Mouse (Mus musculus) heart, postnatal 10 days (tissue): Measurements from ENCODE around the gene Hpse. TPM values are rescaled to one million over a fixed set of nuclear protein-coding genes. Genes with fewer than 3 reads are reported as not detected.

Source experiments
- DNase-seq, 2 experiments: peaks; one replicate each; pipeline ENCODE4 v3.0.0; 2021
- intact Hi-C: fragments of 180-260 bp; cut with DNase I; formaldehyde crosslinking; loops from one replicate; pipeline ENCODE4 v1.15.1; 2025
- total RNA-seq, 2 experiments: library from RNA; stranded (reverse); gene quantifications; 2 replicates each; pipeline ENCODE4 v1.2.3; 2021

Gene Hpse
- under 1 TPM; 0.74 to 0.79 TPM for total RNA-seq

- DNase-seq = peak; percentile 36 to 44
- intact Hi-C loops = no loop called here
Observed at GRCm38 (mm10) chr5:100719235-100720088, at the start of gene Hpse. Gene Hpse (minus strand): TSS chr5:100719716.

DNA sequence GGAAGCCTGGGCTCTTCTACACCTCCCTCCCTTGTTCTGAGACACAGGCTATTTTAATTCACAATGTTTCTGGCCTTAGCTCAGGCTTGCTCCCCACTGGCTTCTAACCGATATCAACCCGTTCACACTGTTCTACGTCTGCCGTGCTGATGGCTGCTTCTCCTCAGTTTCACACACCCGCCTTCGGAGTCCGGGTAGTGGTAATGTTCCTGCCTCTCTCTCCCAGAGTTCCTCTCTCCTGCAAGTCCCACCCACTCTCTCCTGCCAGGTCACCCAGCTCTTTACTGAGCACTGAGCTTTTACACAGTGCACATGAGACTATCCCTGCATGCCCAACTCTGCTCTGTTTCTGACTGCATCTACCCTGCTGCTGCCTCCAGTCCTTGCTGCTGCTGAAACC lies 46.5 kb upstream of the Hpse start:
- DNase-seq = no peak
- intact Hi-C loops = no loop called here

GRCm38 (mm10) chr5:100761736-100762135 lies 42.2 kb upstream of the Hpse start:
- DNase-seq = no peak
- intact Hi-C loops = no loop called here

GRCm38 (mm10) chr5:100760049-100760663 lies 40.6 kb upstream of the Hpse start:
- intact Hi-C loops = no loop called here
- no peak for DNase-seq

DNA sequence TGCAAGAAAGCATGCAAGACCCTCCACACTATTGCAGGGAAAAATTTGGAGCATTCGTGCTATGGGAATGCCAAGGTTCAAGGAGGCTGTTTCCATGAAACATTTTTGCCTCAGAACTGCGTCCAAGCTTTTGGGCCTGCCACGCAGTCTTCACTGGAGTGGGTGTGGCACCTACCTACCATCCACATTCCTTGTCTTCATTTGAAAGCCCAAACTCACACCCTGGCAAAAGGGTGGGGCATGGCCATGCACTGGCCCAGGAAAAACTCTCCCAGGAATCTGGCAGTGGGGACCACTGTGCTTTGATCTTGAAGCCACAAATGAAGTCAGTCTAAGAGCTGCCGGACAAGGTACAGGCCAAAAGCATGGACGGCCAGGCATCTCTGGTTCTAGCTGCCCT lies 38.6 kb upstream of the Hpse start:
- intact Hi-C loops = no loop called here

GRCm38 (mm10) chr5:100753407-100753806 lies 33.9 kb upstream of the Hpse start:
- no peak for DNase-seq
- intact Hi-C loops = no loop called here

More for the DNA sequence above, 38.6 kb upstream of the Hpse start:
- no peak for DNase-seq

DNA sequence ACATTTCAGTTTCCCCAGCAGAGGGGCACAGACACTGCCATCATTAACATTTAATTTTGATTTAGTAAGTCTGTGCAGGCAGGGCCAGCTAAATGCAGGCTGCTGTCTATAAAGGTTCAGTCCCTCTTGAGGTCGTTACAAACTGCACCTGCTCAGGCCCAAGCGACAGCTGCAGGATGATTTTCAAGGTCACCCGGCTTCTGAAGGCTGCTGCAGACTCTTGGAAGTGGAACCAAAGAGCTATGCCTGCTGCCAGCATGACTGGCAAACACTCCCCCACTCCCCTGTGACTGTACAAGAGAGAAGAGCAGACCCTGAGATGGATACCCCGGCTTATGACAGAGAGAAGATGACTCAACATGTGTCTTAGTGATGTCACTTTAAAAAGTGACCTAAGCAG lies 32.1 kb upstream of the Hpse start:
- peak in 1 of 2 experiments; percentile 4 for DNase-seq
- intact Hi-C loops = no loop called here

- DNase-seq = peak in 1 of 2 experiments; percentile 3
- intact Hi-C loops = no loop called here
Observed at GRCm38 (mm10) chr5:100750617-100751255, 31.2 kb upstream of the Hpse start.

DNA sequence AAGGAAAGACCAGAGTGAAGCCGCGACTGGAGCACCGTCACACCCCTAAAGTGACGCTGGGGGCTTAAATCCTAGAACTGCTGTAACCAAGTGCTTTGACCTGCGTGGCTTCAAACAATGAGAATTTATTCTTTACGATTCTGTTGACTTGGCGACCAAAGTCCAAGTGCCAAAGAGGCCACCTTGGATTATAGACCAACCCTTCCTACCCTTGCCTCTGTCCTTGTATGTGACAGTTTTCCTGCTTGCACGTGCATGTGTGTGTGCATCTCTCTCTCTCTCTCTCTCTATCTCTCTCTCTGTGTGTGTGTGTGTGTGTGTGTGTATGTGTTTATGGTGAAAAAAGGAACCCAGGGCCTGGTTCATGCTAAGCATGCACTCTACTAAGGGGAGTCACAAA lies 19.3 kb upstream of the Hpse start:
- DNase-seq = no peak
- intact Hi-C loops = no loop called here

- intact Hi-C loops = no loop called here
- no peak for DNase-seq
Observed at GRCm38 (mm10) chr5:100736919-100737318, 17.4 kb upstream of the Hpse start.

GRCm38 (mm10) chr5:100734535-100734934 lies 15.0 kb upstream of the Hpse start:
- intact Hi-C loops = no loop called here
- no peak for DNase-seq

DNA sequence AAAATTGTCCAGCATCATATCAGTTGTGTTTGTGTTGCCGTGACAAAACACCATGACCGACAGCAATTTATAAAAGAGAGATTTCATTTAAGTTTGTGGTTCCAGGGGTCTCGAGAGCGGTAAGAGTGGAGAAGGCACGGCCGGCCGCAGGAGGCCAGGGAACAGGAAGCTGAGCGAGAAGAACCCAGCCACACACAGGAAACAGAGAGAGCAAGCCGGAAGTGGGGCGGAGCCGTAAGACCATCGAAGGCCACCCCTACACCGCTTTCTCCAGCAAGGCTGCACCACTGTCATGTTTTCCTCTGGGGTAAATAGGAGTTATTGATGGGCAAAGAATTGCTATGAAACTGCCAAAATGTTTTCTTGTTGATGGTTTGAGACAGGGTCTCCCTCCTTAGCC lies 9.2 kb upstream of the Hpse start:
- intact Hi-C loops = no loop called here
- DNase-seq = peak in 1 of 2 experiments; percentile 4

DNA sequence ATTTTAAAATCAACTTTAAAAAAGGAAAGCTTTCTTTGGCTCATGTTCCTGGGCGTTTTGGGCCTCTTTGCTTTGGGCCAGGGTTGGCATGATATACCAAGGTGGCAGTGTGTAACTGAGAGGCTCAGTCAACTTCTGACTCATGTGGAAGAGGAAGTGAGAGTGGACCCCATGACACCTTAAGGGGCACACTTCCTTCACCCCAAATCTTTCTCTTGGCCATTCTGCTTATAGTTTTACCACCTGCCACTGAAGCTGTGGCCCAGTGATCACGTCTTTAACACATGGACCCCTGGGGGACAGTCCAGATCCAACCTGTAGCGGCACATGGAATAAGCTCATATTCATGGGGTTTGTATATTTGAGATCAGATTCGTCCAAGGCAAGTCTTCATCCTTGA lies 6.5 kb upstream of the Hpse start:
- intact Hi-C loops = no loop called here
- no peak for DNase-seq

GRCm38 (mm10) chr5:100716762-100717161 lies 2.8 kb downstream of the Hpse start:
- intact Hi-C loops = no loop called here
- no peak for DNase-seq

GRCm38 (mm10) chr5:100711219-100711618 lies 8.3 kb downstream of the Hpse start:
- intact Hi-C loops = no loop called here

GRCm38 (mm10) chr5:100710012-100710411 lies 9.5 kb downstream of the Hpse start:
- intact Hi-C loops = no loop called here
- peak; percentile 31 to 50 for DNase-seq

More at GRCm38 (mm10) chr5:100711219-100711618, 8.3 kb downstream of the Hpse start:
- DNase-seq = no peak

DNA sequence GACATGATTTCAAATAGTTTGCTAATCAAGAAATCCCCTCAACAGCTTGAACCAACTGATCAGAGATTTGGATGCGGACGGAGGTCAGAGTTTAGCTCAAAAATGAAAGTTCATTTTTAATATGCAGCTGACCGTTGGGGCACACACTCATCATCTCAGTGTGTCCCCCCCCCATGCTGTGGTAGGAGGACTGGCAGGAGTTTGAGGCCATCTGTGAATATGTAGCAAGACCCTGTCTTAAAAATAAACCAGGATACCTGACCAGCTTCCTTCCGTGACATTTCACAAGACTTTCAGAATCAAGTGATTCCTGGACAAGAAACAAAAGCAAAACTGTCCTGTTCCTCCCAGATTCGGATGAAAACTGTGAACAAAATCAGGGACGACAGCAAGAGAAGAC lies 10.5 kb downstream of the Hpse start:
- intact Hi-C loops = no loop called here
- DNase-seq = no peak

GRCm38 (mm10) chr5:100706675-100707074 lies 12.8 kb downstream of the Hpse start:
- intact Hi-C loops = no loop called here

GRCm38 (mm10) chr5:100704272-100704671 lies 15.2 kb downstream of the Hpse start:
- DNase-seq = no peak
- intact Hi-C loops = no loop called here

More at GRCm38 (mm10) chr5:100706675-100707074, 12.8 kb downstream of the Hpse start:
- no peak for DNase-seq

- no peak for DNase-seq
- intact Hi-C loops = no loop called here
Observed at GRCm38 (mm10) chr5:100702325-100702724, 17.2 kb downstream of the Hpse start.

GRCm38 (mm10) chr5:100700861-100701620 lies 18.5 kb downstream of the Hpse start:
- intact Hi-C loops = no loop called here
- no peak for DNase-seq
